Mouse (Mus musculus) left cerebral cortex, adult 8-10 months (tissue): ENCODE measurements around the gene Gm30083. TPM values are rescaled to one million over a fixed set of nuclear protein-coding genes. Genes with fewer than 3 reads are reported as not detected.

Experiments used
- DNase-seq, 2 experiments: peaks; one replicate each; pipeline ENCODE4 v3.0.0; 2022; ENCODE audit warnings: low spot score in 2 of 2
- total RNA-seq, 4 experiments: library from RNA; stranded (reverse); gene quantifications; 2 replicates each; pipeline ENCODE4 v1.2.4; 2022

Gm30083 gene
- total RNA-seq: not detected

DNA sequence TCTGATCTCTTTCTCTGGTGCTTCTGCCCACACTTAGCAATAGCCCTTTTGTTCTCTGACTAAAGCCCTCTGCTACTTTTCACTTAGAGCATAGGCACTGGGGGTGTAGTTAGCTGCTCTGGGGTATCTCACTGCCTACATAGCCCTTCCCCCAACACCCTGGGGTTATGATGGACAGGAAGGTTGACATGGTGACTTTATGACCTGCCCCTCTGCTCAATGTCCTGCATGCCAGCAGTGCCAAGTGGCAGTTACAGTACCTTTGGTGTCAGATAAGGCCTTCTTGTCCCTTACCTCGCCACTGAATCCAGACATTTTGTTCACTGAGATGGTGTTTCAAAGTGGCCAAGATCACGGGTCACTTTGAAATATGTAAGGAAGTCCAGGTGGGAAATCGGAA, at the start of gene Gm30083:
TSS of gene Gm30083 (minus strand) at position 120 of the 400 bp plus-strand sequence.
- DNase-seq: no peak

DNA sequence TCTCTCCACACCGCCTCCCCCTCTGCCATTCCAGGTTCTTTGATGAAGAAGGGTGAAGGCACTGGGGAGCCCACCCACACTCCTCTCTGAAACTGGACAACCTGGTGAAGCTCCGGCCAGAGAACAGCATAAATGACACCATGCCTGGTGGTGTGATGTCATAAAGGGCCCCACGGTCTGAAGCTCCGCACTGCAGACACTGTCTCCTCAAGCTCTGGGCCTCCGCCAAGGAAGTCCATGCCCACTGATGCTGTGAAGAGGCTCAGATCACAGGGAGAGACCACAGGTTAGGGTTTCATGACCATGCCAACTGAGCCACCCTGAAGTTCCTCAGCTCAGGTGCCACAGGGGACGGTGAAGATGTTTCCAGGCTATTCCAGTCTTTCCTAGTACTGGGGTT, 37.5 kb upstream of the Gm30083 start, which contains the start of gene Antxrl:
TSS of gene Antxrl (plus strand) at position 192 of the 400 bp plus-strand sequence.
- no peak for DNase-seq

DNA sequence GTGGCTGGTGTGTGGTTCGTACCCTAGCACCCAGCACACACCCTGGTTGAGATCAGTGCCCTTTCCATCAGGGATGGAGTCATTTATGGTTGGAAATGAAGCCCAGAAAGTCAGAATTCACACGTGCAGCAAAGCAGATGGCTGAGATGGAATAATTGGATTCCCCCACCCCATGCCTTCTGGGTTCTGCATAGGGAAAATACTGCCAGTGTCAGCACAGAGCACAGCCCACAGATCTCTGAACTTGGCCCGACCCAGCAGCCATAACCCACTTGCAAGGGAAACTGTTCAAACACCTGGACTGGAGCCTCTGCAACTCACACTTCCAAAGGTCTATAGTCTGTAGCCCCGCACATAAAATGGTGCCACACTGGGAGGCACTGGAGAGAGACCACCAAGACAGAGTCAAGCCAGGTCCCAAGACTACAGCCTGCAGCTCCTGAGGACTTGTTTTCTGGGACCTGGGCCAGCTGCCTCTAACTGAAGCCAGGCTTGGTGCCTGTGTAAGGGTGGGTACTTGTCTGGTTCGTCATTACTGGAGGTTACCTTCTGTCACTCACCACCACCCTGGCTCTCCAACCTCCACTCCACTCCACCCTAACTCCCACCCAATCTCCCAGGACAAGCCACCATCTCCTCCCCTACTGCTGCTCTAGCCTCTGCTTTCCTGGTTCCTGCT, 35.3 kb upstream of the Gm30083 start:
- DNase-seq: no peak

DNA sequence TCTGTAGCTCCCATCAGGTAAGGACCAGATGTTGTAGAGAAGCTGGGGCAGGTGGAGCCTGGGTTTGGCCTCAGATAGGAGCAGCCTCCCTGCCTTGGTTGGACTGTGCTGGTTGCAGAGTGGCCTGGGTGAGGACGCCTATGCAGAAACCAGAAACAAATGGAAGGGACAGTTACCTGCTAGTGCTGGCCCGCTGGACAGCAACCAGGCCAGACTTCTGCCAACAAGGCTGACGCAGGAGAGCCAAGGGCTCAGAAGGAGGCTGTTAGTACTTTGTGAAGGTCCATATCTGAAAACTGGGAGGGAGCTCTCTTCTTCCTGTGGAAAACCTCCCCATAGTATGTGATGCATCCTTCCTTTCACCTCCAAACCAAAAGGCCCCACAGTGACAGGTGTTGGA, 28.4 kb upstream of the Gm30083 start:
- no peak for DNase-seq

DNA sequence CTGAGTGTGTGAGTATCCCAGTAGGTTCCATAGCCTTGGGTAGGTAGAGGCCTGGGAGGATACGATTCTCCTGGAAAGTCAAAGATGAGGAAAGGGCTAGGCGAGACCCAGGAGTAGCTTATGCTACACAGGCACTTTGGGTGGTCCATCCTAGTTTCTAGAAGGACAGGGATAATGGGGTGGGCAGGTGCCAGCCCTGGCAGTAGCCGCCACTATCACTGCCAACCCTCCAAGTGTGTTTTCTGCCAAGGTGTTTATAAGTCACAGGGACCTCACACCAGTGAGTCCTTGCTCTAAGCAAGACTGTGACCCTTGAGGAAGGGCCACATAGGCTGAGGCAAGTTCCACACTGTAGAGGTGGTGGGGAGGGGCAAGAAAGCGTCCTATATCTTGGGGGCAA, 26.3 kb upstream of the Gm30083 start:
- no peak for DNase-seq

DNA sequence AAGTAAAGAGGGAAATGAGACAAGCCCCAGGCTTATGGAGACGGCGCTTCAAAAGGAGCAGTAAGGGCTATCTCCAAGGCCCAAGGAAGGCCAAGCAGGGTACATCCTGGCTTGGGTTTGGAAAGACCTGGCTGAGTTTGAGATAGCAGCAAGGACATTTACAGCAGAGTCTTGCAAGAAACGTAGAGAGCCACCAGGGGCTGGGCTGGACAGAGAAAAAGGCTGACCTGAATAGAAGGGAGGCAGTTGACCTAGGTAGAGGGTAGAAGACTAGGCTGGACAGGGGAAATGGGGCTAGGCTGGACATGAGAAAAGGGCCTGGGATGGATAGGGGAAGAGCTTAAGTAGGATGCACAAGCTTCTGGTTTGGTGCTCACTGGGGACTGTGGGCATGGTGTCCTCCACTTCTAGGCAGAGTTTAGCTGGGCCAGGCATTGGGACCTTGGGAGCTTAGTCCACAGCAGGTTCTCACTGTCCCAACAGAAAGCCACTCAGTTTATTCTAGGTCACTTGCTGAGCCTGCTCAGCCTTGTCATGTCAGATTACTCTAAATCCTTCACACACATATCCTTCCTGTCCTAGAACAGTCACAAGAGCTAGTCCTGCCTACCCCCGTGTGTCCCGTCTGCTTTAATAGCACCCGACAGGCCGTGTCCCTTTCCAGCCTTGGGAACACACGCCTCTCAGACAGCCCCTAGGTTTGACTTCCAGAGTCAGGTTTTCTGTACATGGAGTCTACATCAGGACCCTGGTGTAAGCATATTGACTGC, 19.0 kb upstream of the Gm30083 start:
- no peak for DNase-seq

DNA sequence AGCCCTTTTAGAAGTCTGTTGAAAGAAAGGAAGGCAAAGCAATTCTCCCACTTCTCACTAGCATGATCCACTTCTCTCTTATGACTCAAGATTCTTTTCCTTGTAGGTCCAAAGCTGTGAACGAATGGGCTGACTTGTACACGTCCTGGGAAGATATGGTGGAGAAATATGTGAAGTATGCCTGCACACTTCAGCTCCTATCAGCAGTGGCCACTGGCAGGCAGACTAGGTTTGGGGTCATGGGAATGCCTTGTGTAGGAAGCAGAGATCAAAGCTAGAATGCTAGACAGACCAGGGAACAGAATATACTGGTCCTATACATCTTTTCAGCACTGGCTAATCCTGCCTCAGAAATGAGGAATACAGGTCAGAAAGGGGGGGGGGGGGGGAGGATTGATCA, 11.7 kb upstream of the Gm30083 start:
- DNase-seq: no peak

DNA sequence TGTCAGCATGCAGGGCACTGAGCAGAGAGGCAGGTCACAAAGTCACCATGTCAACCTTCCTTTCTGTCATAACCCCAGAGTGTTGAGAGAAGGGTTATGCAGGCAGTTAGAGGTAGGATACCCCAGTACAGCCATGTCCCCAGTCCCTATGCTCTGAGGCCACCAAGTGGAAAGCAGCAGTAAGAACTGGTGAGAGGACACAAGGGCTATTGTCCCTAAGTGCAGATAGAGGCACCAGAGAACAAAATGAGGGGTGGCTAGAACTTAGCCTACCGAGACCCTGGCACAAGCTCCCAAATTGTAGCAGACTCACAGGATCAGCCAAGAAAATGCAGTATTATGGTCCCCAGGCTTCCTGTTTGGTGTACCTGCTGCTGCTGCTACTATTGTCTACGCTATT, 2.0 kb upstream of the Gm30083 start:
- DNase-seq: no peak

DNA sequence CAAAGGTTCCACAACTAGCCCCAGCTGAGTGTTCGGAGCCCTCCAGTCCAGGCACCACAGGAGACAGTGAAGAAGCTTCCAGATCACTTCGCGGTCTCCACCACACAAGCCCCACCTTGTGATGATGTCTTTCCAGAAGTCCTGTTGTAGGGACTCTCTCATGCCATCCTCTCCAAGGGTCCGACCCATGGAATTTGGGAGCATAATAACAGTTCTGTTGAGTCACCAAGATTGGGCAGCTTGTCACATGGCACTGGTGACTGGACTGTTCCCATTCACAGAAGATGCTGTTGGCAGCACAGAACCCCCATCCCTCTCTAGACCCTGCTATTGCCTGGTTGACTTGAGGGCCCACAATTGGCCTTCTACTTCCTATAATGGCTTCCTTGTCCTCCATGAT, 1.4 kb upstream of the Gm30083 start, which contains the start of gene Gm5460:
TSS of gene Gm5460 (plus strand) at position 378 of the 400 bp plus-strand sequence.
- no peak for DNase-seq

DNA sequence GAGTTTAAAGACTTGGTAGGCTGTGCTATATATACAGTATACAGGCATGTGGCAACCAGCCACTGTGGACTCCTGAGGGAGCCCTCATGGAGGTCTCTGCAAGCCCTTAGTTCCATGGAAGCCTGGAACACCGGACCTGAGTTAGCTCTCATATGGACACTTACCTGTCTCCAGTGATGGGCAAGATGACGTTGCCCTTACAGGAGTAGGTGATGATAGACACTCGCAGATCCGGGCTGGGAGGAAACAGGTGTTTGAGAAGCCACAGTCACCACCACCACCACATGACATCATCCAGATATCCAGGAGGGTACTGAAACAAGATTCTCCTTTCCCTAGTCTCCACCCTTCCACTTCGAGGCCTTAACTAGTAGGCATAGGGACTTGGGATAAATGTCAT, 12.6 kb downstream of the Gm30083 start:
- no peak for DNase-seq

DNA sequence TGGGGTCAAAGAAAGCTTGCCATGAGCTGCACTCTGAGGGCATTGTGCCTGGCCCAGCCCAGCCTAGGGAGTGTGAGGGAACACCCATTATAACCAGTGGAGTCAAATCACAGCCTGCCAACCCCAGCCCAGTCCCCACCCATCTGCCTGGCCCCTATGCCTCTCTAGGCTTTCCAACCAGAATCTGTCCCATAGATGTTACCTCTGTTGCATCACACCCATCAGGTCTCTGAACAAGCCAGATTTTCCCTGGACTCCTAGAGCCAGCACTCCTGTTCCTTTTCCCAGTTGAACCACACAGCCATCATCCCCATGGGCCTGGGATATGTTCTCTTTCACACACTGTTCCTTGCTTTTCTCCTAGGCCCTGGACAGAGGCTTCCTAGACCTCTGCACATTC, 13.5 kb downstream of the Gm30083 start:
- DNase-seq: no peak

DNA sequence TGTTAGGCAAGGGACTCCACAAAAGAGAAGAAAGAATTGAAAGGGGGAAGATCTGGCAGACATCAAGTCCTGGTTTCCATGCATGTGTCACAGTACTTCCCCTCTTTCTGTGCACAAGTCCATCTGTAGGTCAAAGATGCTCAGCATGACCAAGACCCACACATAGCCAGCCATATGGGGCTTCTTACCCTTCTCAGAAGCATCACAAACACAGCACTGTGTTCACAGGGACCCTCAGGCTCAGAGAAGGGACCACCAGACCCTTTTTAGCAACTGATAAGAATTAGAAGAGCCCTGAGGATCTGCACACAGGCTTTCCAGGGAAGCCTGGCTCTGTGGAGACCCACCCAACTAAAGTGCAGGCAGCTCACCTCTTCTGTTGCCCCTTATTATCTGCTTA, 14.9 kb downstream of the Gm30083 start:
- DNase-seq: no peak

DNA sequence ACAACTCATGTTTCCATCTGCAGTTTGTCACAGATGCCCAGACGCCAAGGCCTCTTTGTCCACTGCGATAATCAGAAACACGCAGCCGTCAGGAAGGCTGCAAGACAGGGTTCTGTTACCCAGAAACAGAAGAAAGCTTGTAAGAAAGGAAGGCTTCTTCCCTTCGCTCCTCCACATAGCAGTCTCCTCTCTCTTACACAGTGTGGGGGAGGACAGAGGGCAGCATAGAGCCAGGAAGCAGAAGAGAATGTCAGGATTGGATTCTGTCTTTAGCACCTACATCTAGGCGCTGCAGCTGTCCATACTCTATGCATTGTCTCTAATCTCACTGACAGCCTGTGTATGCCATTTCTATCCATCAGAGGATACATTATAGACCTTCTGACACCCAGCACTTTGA, 17.6 kb downstream of the Gm30083 start:
- DNase-seq: no peak

DNA sequence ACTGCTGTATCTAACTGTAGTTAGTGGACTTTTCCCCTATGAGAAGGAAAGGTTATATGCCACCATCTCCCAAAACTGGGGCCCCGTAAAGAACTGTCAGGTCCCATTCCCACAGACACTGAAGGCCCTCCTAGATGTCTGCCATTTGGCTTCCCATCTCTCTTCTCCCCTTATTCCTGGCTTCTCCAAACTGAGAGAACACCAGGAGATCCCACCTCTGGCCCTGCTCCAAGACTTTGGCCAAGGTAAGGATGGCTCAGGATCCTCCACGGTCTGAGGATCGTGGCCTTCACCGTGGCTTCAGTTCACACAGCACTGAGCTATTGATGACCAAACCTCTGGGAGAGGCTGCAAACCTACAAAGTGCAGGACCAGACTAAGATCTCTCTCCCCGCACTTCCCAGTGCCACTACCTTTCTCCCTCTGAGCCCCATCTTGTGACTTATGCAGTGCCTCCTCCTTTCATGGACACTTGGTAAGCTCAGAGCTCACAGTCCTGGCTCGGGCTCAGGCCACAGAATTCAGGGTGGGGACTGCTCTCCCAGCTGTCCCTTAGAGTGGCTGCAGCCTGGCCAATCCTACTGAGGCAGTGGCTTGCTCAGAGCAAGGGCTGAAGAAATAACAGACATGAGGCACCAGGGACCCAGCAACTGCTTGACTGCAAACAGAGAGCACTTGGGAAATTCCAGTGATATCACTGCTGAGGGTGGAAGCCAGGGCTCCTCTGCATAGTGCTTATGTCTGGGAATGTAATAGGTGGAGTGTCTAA, 21.3 kb downstream of the Gm30083 start:
- no peak for DNase-seq

DNA sequence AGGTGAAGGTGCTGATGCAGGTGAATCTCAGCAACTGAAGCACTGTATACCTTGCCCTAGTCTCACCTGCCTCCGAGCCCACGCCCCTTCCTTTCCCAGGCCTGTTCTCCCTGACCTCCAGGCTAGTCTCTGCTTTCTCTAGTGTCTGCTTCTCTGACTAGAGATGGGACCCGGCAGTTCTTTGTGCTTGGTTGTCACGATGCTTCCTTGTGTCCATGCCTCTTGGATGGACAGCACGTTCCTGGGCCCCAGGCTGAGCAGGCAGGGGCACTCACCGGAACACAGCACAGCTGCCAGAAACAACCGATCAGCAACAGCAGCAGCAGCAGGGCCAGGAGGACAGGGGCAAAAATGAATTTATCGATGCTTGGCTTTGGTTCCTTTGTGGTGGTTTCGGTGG, 21.9 kb downstream of the Gm30083 start:
- no peak for DNase-seq

DNA sequence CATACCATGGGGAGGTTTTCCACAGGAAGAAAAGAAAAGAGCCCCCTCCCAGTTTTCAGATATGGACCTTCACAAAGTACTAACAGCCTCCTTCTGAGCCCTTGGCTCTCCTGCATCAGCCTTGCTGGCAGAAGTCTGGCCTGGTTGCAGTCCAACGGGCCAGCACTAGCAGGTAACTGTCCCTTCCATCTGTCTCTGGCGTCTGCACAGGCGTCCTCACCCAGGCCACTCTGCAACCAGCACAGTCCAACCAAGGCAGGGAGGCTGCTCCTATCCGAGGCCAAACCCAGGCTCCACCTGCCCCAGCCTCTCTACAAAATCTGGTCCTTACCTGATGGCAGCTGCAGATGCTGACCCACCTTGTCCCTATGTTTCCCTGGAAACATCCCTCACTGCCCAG, 23.0 kb downstream of the Gm30083 start:
- DNase-seq: no peak

DNA sequence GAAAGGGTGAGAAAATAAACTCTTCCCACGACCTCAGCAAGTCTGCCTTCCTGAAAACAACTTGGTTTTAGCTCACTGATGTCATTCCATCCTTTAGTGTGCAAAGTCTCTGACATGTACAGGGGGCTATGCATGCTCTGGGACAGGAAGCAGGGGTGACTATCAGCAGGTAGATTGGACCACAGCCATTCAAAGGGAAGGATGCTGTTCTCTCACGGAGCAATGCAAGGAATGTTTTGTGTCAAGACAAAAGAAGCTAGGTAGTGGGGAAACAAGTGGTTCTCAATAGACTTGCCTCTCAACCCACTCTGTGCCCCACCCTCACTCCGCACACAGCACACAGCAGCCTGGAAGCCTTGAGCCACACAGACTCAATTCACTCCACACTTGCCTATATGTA, 25.8 kb downstream of the Gm30083 start:
- no peak for DNase-seq

DNA sequence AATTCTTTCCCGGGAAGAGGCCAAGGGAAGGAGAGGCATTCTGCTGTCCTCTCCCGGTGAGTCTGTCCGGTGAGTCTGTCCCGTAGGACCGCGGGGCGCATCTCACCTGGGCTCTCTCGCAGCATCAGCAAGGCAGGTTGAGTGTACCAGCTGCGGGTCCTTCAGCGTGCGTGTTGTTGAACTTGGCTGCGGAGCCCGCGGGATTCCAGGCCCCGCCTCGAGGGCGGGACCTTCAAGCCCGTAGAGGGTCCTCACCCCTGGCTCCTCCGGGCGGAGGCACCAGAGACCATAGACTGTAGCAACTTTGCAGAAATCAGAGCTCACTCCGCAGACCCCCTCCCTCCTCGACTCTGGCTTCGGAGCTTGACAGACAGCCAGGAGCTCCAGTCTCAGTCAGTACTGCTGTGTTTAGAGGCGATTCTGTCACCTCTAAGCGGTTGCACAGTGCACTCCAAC, 36.4 kb downstream of the Gm30083 start, which contains the start of gene Zfp488:
TSS of gene Zfp488 (minus strand) at position 161 of the 456 bp plus-strand sequence.
- no peak for DNase-seq

DNA sequence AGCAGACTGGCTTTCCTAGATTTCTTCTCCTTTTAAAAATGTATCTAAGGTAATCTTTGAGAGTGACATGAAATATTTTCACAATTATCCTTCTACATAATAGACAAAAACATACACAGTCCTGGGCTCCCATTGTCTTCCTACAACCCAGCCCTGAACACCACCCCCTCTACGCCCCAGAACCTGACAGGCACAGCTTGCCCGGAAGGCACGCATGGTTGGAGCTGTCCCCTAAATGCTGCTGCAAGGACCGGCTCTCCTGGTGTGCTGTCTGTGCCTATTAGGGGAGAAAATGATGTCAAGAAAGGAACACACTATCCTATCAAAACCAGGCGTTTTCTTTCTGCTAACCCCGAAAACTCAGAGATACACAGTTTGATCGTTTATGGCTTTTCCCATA, 37.2 kb downstream of the Gm30083 start:
- DNase-seq: no peak

DNA sequence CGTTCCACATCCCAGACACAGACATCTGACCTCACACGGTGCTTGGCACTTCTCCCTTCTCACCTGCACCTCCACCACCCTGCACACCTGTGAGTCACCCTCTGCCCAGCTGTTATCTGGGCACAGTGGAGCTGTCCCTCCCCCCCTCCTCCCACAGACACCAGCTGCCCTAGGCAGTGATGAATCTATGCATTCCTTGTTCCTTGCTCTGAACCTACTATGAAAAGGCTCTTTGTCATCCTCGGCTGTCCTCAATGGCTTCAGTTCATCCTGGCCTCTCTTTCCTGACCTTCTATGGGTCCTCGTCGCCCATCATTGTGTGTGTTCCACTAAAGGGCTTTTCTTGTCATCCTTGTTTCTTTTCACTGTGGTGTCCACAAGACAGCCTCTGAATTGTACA, 40.2 kb downstream of the Gm30083 start:
- DNase-seq: peak in 1 of 2 experiments; percentile 46

DNA sequence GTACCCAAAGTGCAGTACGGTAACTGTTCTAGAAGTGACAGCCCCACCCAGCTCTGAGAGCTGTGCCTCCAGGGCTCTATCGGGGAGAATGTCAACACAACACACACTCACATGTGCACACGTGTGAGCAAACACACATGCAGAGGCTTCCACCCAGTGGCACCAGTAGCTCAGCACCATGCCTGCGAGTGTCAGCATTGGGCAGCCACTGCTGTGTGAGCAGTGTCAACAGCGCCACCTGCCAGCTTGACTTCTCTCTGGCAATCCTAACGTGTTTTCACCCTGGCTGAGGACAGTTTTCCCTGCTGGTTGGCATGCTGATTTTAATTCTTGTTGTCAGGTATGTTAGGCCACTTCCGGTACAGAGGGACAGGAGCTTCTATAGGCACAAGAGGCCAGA, 42.3 kb downstream of the Gm30083 start:
- no peak for DNase-seq

DNA sequence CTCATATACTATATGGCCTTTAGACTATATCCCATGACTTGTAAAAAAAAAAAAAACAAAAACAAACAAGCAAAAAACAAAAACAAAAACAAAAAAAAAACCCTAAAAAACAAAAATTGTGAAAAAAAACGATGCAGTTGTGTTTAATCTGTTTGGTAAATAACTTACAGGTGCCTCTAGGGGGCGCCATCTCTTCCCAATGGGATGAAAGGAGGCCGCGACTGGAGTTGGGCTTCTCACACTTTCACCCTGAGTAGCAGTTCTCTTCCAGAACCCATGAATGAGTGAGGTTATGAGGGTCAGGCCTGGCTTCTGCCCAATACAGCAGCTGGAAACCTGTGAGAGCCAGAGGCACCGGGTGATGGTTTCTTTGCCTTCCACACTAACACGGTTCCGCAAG, 49.3 kb downstream of the Gm30083 start:
- DNase-seq: no peak
